Mouse (Mus musculus) intestine, postnatal 0 days (tissue): Measurements from ENCODE around the gene Dnpep. TPM values are rescaled to one million over a fixed set of nuclear protein-coding genes. Genes with fewer than 3 reads are reported as not detected.

Source experiments
- ATAC-seq: fragments of 200-750 bp; cut with Nextera tagmentation; 2 replicates; pipeline ENCODE4 v1.8.0; 2017; ENCODE audit warnings: mild to moderate bottlenecking, moderate TSS enrichment, moderate library complexity
- H3K27ac ChIP-seq: fragments of 300-500 bp; sonication (generic); 2 replicates; pipeline ENCODE4 v1.5.1; 2014; ENCODE audit warnings: mild to moderate bottlenecking, low read depth, low read length, moderate library complexity
- H3K27me3 ChIP-seq: fragments of 300-500 bp; sonication (generic); replicated peaks from 2 replicates; pipeline ENCODE4 v1.6.1; 2014; ENCODE audit warnings: low read length, mixed read lengths; ENCODE audit not compliant: control insufficient read depth, insufficient read depth
- H3K36me3 ChIP-seq: fragments of 300-500 bp; sonication (generic); 2 replicates; pipeline ENCODE4 v1.6.1; 2014; ENCODE audit warnings: mild to moderate bottlenecking, moderate library complexity; ENCODE audit not compliant: control insufficient read depth, insufficient read depth
- H3K4me1 ChIP-seq: fragments of 300-500 bp; sonication (generic); replicated peaks from 2 replicates; pipeline ENCODE4 v1.6.1; 2014; ENCODE audit warnings: antibody characterized with exemption, low read length, mixed read lengths; ENCODE audit not compliant: control insufficient read depth, insufficient read depth
- H3K4me2 ChIP-seq: fragments of 300-500 bp; sonication (generic); replicated peaks from 2 replicates; pipeline ENCODE4 v1.6.1; 2014; ENCODE audit warnings: low read depth, mild to moderate bottlenecking, moderate library complexity
- H3K4me3 ChIP-seq: fragments of 300-500 bp; sonication (generic); 2 replicates; pipeline ENCODE4 v1.5.1; 2014; ENCODE audit warnings: low read depth, low read length
- H3K9ac ChIP-seq: fragments of 300-500 bp; sonication (generic); 2 replicates; pipeline ENCODE4 v1.6.1; 2014; ENCODE audit warnings: mild to moderate bottlenecking, low read depth, low read length
- H3K9me3 ChIP-seq: fragments of 300-500 bp; sonication (generic); 2 replicates; pipeline ENCODE4 v1.6.1; 2016; ENCODE audit warnings: mixed run types; ENCODE audit not compliant: control insufficient read depth
- CTCF ChIP-seq: sonication (generic); IDR thresholded peaks from 2 replicates; pipeline ENCODE4 v1.5.1; 2016; ENCODE audit warnings: low read depth, mild to moderate bottlenecking, control low read depth, antibody characterized with exemption, moderate library complexity
- WGBS: fragments of 180-500 bp; shearing (Covaris S2); extraction: QIAGEN DNeasy Blood & Tissue Kit; methylation state at CpG from one replicate; pipeline ENCODE4 v1.1.7; 2014; 5-methylcytosine and 5-hydroxymethylcytosine counted together
- polyA plus RNA-seq: library from polyadenylated mRNA; unstranded; fragments of >200 nt; fragmentation: Nextera tagmentation; extraction: Ambion mirVana; gene quantifications from 2 replicates; pipeline ENCODE4 v1.2.1, GENCODE M21; 2015

Dnpep gene
- polyA plus RNA-seq, 1 experiment from 2014 or later: 125 TPM

DNA sequence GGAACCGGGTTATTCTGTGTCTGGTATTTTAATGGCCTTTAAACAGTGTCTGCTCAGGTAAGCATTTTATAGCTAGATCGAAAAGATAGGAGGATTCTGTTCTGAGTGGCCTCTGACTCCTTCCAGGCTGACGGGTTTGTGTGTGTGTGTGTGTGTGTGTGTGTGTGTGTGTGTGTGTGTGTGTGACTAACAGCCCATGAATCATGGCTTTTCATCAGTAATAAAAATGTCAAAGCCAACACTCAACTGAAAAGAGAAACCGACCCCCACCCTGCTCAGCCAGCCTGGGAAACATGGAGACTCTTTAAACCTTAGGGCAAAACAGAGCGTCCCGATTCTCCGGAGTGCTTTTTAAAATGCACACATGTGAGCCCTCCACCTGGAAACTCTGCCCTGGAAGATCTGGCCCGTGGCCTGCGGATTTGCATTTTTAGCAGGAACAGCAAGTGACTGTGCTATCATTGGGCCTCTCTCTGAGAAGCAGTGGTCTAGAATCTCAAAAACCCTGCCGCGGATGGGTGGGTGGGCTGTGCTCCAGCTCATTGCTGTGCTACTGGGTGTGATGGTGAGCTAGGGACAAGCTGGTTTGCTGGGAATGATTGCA lies 20.4 kb upstream of the Dnpep start:
- WGBS: 7% methylated on average over 11 of the region's 11 CpGs
- Histone ChIP-seq H3K27me3 (no peaks in the 10 kb centered on the region), H3K9me3 (no peaks in the 10 kb centered on the region), H3K4me2 (peak overlapping the region; percentile 24; the same call in 1 of the 2 replicates), H3K36me3 (no peaks in the 10 kb centered on the region), H3K9ac (no peak overlapping the region), H3K4me1 (peaks cover 4% of the 10 kb centered on the region; the same call in 1 of the 2 replicates), H3K27ac (no peak overlapping the region), H3K4me3 (no peak overlapping the region)
- ATAC-seq: peak; percentile 52
- TF ChIP-seq CTCF: no peak

DNA sequence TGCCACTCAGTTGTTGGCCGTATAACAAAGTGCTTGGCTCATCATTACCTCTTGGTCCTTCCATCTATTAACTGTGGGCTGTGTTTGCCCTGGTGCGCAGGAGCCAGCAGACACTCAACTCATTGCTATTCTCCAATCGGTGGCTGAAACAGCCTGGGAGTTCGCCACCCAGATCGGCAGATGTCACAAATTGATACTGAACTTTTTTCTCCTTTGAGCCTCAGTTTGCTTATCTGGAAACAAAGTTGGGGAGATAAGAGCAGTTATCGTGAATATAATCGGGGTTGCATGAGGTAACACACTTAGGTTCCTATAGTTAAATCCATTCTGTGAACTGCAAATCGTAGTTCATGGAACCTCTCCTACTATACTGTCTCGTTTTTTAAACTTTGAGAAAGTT lies 19.3 kb upstream of the Dnpep start:
- ATAC-seq: no peak
- Histone ChIP-seq H3K27ac (no peak overlapping the region; the same call in 1 of the 2 replicates), H3K4me3 (no peak overlapping the region), H3K27me3 (no peaks in the 10 kb centered on the region), H3K9ac (no peak overlapping the region), H3K4me1 (peaks cover 4% of the 10 kb centered on the region; the same call in 1 of the 2 replicates), H3K9me3 (no peaks in the 10 kb centered on the region), H3K4me2 (no peak overlapping the region), H3K36me3 (no peaks in the 10 kb centered on the region)
- TF ChIP-seq CTCF: no peak
- WGBS: 38% methylated on average over 9 of the region's 9 CpGs

DNA sequence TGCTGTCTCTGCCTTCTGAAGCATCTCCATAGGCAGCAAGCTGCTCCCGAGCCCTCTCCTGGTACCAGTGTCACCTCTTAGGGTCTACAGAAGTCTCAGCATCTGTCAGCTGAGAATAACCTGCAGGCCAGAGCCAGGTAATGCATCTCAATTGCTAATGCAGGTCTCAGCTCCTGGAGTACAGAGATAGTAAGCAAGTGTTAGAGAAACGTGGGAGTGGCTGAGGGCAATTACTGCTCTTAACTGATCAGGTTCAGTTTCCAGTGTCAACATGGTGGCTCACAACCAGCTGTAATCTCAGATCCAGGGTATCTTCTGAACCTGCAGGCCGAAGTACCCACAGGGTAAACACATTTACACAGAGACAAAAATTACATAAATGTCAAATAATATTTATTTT lies 18.7 kb upstream of the Dnpep start:
- H3K27ac ChIP-seq: peak overlapping the region; percentile 35; the same call in 1 of the 2 replicates

DNA sequence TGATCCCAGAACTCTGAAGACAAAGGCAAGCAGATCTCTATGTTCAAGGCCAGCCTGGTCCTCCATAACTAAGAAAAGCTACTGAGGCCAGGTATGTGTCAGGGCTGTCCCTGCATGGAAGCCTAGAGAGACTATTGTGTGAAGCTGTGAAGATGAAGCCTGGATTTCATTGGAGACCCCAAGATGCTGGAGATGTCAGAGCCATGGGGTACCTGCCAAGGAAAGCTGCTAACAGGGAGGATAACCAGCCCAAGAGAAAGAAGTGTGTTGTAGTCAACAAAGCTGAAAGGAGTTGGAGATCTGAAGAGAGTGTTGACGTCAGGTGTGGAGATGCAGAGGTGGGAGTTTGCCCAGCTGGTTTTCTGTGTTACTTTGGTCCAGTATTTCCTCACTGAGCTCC lies 13.5 kb upstream of the Dnpep start:
- Histone ChIP-seq H3K27ac (no peak overlapping the region), H3K4me1 (no peaks in the 10 kb centered on the region), H3K9me3 (no peaks in the 10 kb centered on the region), H3K36me3 (no peaks in the 10 kb centered on the region), H3K27me3 (no peaks in the 10 kb centered on the region), H3K4me3 (no peak overlapping the region), H3K4me2 (no peak overlapping the region), H3K9ac (no peak overlapping the region)
- TF ChIP-seq CTCF: no peak
- 77% methylated on average over 1 of the region's 1 CpGs for WGBS
- no peak for ATAC-seq

More for the DNA sequence above, 18.7 kb upstream of the Dnpep start:
- 0 out of 2 replicates have a peak, but pooled peaks have one; percentile 28 for ATAC-seq
- Histone ChIP-seq H3K4me1 (peaks cover 4% of the 10 kb centered on the region; the same call in 1 of the 2 replicates), H3K9me3 (no peaks in the 10 kb centered on the region), H3K27me3 (no peaks in the 10 kb centered on the region), H3K9ac (no peak overlapping the region), H3K36me3 (no peaks in the 10 kb centered on the region), H3K4me2 (no peak overlapping the region), H3K4me3 (no peak overlapping the region)
- TF ChIP-seq CTCF: peak; percentile 48
- 27% methylated on average over 3 of the region's 3 CpGs for WGBS

DNA sequence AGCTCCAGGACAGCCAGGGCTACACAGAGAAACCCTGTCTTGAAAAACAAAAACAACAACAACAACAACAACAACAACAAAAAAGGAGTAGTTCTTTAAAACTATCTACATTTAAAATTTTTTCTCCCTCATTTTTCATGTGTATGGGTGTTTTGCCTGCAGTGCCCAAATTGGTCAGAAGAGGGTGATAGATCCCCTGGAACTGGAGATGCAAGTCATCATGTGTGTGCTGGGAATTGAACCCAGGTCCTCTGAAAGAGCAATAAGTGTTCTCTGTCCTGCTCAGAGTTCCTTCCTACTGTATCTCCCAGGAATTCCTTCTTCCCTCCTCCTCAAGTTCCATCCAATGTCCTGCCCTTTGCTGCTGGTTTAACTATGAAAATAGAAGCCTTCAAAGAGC lies 9.7 kb upstream of the Dnpep start:
- H3K9me3 ChIP-seq: no peaks in the 10 kb centered on the region
- TF ChIP-seq CTCF: no peak; the same call in 1 of the 2 replicates
- H3K4me2 ChIP-seq: no peak overlapping the region
- no peaks in the 10 kb centered on the region for H3K27me3 ChIP-seq
- H3K36me3 ChIP-seq: no peaks in the 10 kb centered on the region
- no peak overlapping the region for H3K4me3 ChIP-seq
- no peak overlapping the region for H3K9ac ChIP-seq
- no peak for ATAC-seq
- no peak overlapping the region for H3K27ac ChIP-seq
- H3K4me1 ChIP-seq: no peaks in the 10 kb centered on the region

DNA sequence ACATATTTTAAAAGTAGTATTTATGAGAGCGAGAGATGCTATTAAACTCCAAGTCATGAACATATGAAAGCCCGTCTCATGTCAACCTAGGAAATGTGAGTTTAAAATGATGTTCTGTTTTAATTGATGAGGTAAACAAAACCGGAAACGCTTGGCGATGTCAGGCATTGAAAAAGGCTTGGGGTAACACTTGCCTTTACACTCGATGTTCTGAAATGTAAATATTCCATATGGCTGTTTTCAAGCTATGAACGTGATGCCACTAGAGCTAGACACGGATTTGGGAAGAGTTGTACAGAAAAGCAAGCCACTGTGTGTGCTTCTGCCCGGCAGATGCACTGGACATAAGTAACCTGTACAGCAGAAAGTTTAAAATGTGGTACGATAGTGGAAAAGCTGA lies 1.4 kb upstream of the Dnpep start:
- TF ChIP-seq CTCF: no peak
- Histone ChIP-seq H3K36me3 (peaks cover 15% of the 10 kb centered on the region; the same call in 1 of the 2 replicates), H3K27me3 (no peaks in the 10 kb centered on the region), H3K4me2 (no peak overlapping the region), H3K4me3 (no peak overlapping the region), H3K4me1 (no peaks in the 10 kb centered on the region), H3K9ac (no peak overlapping the region), H3K9me3 (no peaks in the 10 kb centered on the region), H3K27ac (no peak overlapping the region)
- no peak for ATAC-seq
- 76% methylated on average over 10 of the region's 10 CpGs for WGBS
